Mouse (Mus musculus): ENCODE data around the gene Ctcfl. TPM values are rescaled to one million over a fixed set of nuclear protein-coding genes. Genes with fewer than 3 reads are reported as not detected.

Gene Ctcfl
- polyA plus RNA-seq, 1 experiment from 2014 or later, result 0.14 TPM

- no peaks in the 10 kb centered on the region for H3K9me3 ChIP-seq (ENCODE audit: control insufficient read depth, low read depth, low read length)
- no peaks in the 10 kb centered on the region for H3K4me1 ChIP-seq (ENCODE audit: control insufficient read depth, insufficient read depth, low read length)
- H3K4me3 ChIP-seq (ENCODE audit: low read depth, low read length), result no peak overlapping the region
- no peak overlapping the region for H3K9ac ChIP-seq (replicated peaks; ENCODE audit: low read depth, low read length)
- no peaks in the 10 kb centered on the region for H3K36me3 ChIP-seq (ENCODE audit: control insufficient read depth, insufficient read depth, low read length)
- 60% methylated on average over 6 of the region's 6 CpGs for WGBS
- H3K27ac ChIP-seq (ENCODE audit: low read length), result no peak overlapping the region
- no peaks in the 10 kb centered on the region for H3K27me3 ChIP-seq (ENCODE audit: control insufficient read depth, insufficient read depth, low read length)
- no peak overlapping the region for H3K4me2 ChIP-seq (replicated peaks; ENCODE audit: low read depth, low read length)
- no peak for ATAC-seq (ENCODE audit: insufficient number of reproducible peaks, insufficient read depth, low FRiP score, low read depth)
Observed at GRCm38 (mm10) chr2:173053846-173054245, 65.5 kb downstream of the Ctcfl start.

- Histone ChIP-seq H3K27me3 (ENCODE audit: control insufficient read depth, insufficient read depth, low read length) (no peaks in the 10 kb centered on the region), H3K4me1 (ENCODE audit: control insufficient read depth, insufficient read depth, low read length) (no peaks in the 10 kb centered on the region), H3K4me2 (replicated peaks; ENCODE audit: low read depth, low read length) (no peak overlapping the region), H3K4me3 (ENCODE audit: low read depth, low read length) (no peak overlapping the region), H3K36me3 (ENCODE audit: control insufficient read depth, insufficient read depth, low read length) (no peaks in the 10 kb centered on the region), H3K9me3 (ENCODE audit: control insufficient read depth, low read depth, low read length) (no peaks in the 10 kb centered on the region), H3K27ac (ENCODE audit: low read length) (no peak overlapping the region), H3K9ac (replicated peaks; ENCODE audit: low read depth, low read length) (no peak overlapping the region)
- no peak for ATAC-seq (ENCODE audit: insufficient number of reproducible peaks, insufficient read depth, low FRiP score, low read depth)
- WGBS, result 96% methylated on average over 8 of the region's 8 CpGs
Observed at GRCm38 (mm10) chr2:173052881-173053280, 66.4 kb downstream of the Ctcfl start.

GRCm38 (mm10) chr2:173050604-173051382, 68.5 kb downstream of the Ctcfl start:
- Histone ChIP-seq H3K27ac (ENCODE audit: low read length) (no peak overlapping the region), H3K27me3 (ENCODE audit: control insufficient read depth, insufficient read depth, low read length) (no peaks in the 10 kb centered on the region), H3K36me3 (ENCODE audit: control insufficient read depth, insufficient read depth, low read length) (no peaks in the 10 kb centered on the region), H3K9ac (replicated peaks; ENCODE audit: low read depth, low read length) (no peak overlapping the region), H3K4me2 (replicated peaks; ENCODE audit: low read depth, low read length) (no peak overlapping the region), H3K4me1 (ENCODE audit: control insufficient read depth, insufficient read depth, low read length) (no peaks in the 10 kb centered on the region), H3K4me3 (ENCODE audit: low read depth, low read length) (no peak overlapping the region), H3K9me3 (ENCODE audit: control insufficient read depth, low read depth, low read length) (no peaks in the 10 kb centered on the region)
- 42% methylated on average over 8 of the region's 8 CpGs for WGBS
- no peak for ATAC-seq (ENCODE audit: insufficient number of reproducible peaks, insufficient read depth, low FRiP score, low read depth)

GRCm38 (mm10) chr2:173049817-173050216, 69.5 kb downstream of the Ctcfl start:
- H3K36me3 ChIP-seq (ENCODE audit: control insufficient read depth, insufficient read depth, low read length), result no peaks in the 10 kb centered on the region
- no peak overlapping the region for H3K4me3 ChIP-seq (ENCODE audit: low read depth, low read length)
- 53% methylated on average over 6 of the region's 6 CpGs for WGBS
- no peaks in the 10 kb centered on the region for H3K9me3 ChIP-seq (ENCODE audit: control insufficient read depth, low read depth, low read length)
- no peaks in the 10 kb centered on the region for H3K4me1 ChIP-seq (ENCODE audit: control insufficient read depth, insufficient read depth, low read length)
- H3K27ac ChIP-seq (ENCODE audit: low read length), result no peak overlapping the region
- ATAC-seq (ENCODE audit: insufficient number of reproducible peaks, insufficient read depth, low FRiP score, low read depth), result no peak
- H3K27me3 ChIP-seq (ENCODE audit: control insufficient read depth, insufficient read depth, low read length), result no peaks in the 10 kb centered on the region
- no peak overlapping the region for H3K9ac ChIP-seq (replicated peaks; ENCODE audit: low read depth, low read length)
- H3K4me2 ChIP-seq (replicated peaks; ENCODE audit: low read depth, low read length), result no peak overlapping the region

- Histone ChIP-seq H3K4me3 (ENCODE audit: low read depth, low read length) (no peak overlapping the region), H3K9ac (replicated peaks; ENCODE audit: low read depth, low read length) (no peak overlapping the region), H3K4me2 (replicated peaks; ENCODE audit: low read depth, low read length) (no peak overlapping the region), H3K9me3 (ENCODE audit: control insufficient read depth, low read depth, low read length) (no peaks in the 10 kb centered on the region), H3K27ac (ENCODE audit: low read length) (no peak overlapping the region), H3K27me3 (ENCODE audit: control insufficient read depth, insufficient read depth, low read length) (no peaks in the 10 kb centered on the region), H3K36me3 (ENCODE audit: control insufficient read depth, insufficient read depth, low read length) (no peaks in the 10 kb centered on the region), H3K4me1 (ENCODE audit: control insufficient read depth, insufficient read depth, low read length) (no peaks in the 10 kb centered on the region)
- WGBS, result 72% methylated on average over 3 of the region's 3 CpGs
- ATAC-seq (ENCODE audit: insufficient number of reproducible peaks, insufficient read depth, low FRiP score, low read depth), result no peak
Observed at GRCm38 (mm10) chr2:173049231-173049630, 70.1 kb downstream of the Ctcfl start.

- Histone ChIP-seq H3K4me3 (ENCODE audit: low read depth, low read length) (no peak overlapping the region), H3K27ac (ENCODE audit: low read length) (no peak overlapping the region), H3K4me1 (ENCODE audit: control insufficient read depth, insufficient read depth, low read length) (no peaks in the 10 kb centered on the region), H3K9me3 (ENCODE audit: control insufficient read depth, low read depth, low read length) (no peaks in the 10 kb centered on the region), H3K4me2 (replicated peaks; ENCODE audit: low read depth, low read length) (no peak overlapping the region), H3K36me3 (ENCODE audit: control insufficient read depth, insufficient read depth, low read length) (no peaks in the 10 kb centered on the region), H3K27me3 (ENCODE audit: control insufficient read depth, insufficient read depth, low read length) (no peaks in the 10 kb centered on the region), H3K9ac (replicated peaks; ENCODE audit: low read depth, low read length) (no peak overlapping the region)
- no peak for ATAC-seq (ENCODE audit: insufficient number of reproducible peaks, insufficient read depth, low FRiP score, low read depth)
- WGBS, result 57% methylated on average over 17 of the region's 17 CpGs
Observed at GRCm38 (mm10) chr2:173048041-173048745, 71.1 kb downstream of the Ctcfl start.

- H3K36me3 ChIP-seq (ENCODE audit: control insufficient read depth, insufficient read depth, low read length), result no peaks in the 10 kb centered on the region
- no peak for ATAC-seq (ENCODE audit: insufficient number of reproducible peaks, insufficient read depth, low FRiP score, low read depth)
- H3K4me3 ChIP-seq (ENCODE audit: low read depth, low read length), result no peak overlapping the region
- H3K4me1 ChIP-seq (ENCODE audit: control insufficient read depth, insufficient read depth, low read length), result no peaks in the 10 kb centered on the region
- H3K4me2 ChIP-seq (replicated peaks; ENCODE audit: low read depth, low read length), result no peak overlapping the region
- H3K9me3 ChIP-seq (ENCODE audit: control insufficient read depth, low read depth, low read length), result no peaks in the 10 kb centered on the region
- H3K27ac ChIP-seq (ENCODE audit: low read length), result no peak overlapping the region
- no peaks in the 10 kb centered on the region for H3K27me3 ChIP-seq (ENCODE audit: control insufficient read depth, insufficient read depth, low read length)
- H3K9ac ChIP-seq (replicated peaks; ENCODE audit: low read depth, low read length), result no peak overlapping the region
- WGBS, result 76% methylated on average over 5 of the region's 5 CpGs
Observed at GRCm38 (mm10) chr2:173047471-173047870, 71.9 kb downstream of the Ctcfl start.

GRCm38 (mm10) chr2:173046582-173047297, 72.6 kb downstream of the Ctcfl start:
- ATAC-seq (ENCODE audit: insufficient number of reproducible peaks, insufficient read depth, low FRiP score, low read depth), result no peak
- no peaks in the 10 kb centered on the region for H3K9me3 ChIP-seq (ENCODE audit: control insufficient read depth, low read depth, low read length)
- H3K27ac ChIP-seq (ENCODE audit: low read length), result no peak overlapping the region
- no peak overlapping the region for H3K4me2 ChIP-seq (replicated peaks; ENCODE audit: low read depth, low read length)
- H3K36me3 ChIP-seq (ENCODE audit: control insufficient read depth, insufficient read depth, low read length), result no peaks in the 10 kb centered on the region
- no peak overlapping the region for H3K9ac ChIP-seq (replicated peaks; ENCODE audit: low read depth, low read length)
- no peaks in the 10 kb centered on the region for H3K4me1 ChIP-seq (ENCODE audit: control insufficient read depth, insufficient read depth, low read length)
- H3K4me3 ChIP-seq (ENCODE audit: low read depth, low read length), result no peak overlapping the region
- H3K27me3 ChIP-seq (ENCODE audit: control insufficient read depth, insufficient read depth, low read length), result no peaks in the 10 kb centered on the region
- WGBS, result 62% methylated on average over 15 of the region's 15 CpGs

Measured in stomach, embryonic 14.5 days (tissue).